Mouse (Mus musculus): ENCODE measurements around the gene Pawr. TPM values are rescaled to one million over a fixed set of nuclear protein-coding genes. Genes with fewer than 3 reads are reported as not detected.

Pawr gene
- 1 to 10 TPM in 1 of 4 experiments, under 1 TPM in 3; 0.46 to 1.3 (median 0.47) TPM for total RNA-seq (2022)

DNA sequence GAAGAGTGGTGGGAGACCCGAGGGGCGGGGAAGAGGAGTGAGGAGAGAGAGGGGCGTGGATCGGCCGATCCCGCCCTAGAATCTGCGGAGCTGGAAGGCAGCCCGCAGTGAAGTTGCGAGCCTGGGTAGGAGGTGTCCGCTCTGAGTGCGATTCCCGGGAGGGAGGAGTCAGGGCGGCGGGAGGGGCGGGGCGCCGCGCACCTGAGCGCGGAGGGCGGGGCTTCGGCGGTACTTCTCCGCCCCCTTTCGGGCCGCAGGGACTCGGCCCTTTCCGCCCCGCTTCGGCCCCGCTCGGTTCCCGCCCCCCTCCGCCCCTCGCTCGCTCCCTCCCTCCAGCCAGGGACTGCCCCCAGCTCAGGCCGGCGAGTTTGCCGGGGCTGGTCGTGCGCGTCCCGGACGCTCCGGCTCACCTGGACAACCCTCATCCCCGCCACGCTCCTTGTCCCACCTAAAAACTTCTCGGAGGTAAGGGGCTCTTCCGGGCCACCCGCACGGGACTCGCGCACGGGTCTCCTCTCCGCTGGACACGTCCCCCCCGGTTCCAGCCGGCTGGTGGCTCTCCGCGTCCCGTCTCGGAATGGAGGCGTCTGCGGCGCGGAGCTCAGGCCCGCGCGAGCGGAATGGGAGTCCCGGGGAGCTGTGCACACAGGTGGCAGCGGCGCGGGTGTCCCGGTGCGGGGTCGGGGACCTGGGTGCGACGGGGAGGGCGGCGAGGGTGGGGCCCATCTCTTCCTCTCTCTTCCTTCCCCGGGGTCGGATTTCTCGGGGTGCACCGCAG is at the start of gene Pawr:
Gene Pawr (plus strand): TSS at position 338 of the 778 bp plus-strand sequence.
- DNase-seq (ENCODE audit: low spot score in 2 of 2), result no peak

DNA sequence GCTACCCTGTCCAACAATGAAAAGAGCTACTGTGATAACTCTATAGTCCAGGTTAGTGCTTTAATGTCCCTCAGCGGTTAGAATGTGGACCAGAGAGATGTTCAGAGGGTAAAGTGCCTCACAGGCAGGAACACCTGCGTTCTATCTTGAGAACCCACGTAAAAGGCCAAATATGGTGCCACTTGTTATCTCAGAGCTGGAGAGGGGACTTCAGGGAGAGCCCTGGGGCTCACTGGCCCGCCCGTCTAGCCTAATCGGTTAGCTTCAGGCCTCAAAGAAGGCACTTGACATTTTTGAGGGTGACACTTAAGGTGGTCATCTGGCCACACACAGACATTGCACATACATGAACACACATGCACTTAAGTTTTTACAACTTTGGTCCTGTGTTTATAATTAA is 49.6 kb upstream of the Pawr start:
- no peak for DNase-seq (ENCODE audit: low spot score in 2 of 2)

DNA sequence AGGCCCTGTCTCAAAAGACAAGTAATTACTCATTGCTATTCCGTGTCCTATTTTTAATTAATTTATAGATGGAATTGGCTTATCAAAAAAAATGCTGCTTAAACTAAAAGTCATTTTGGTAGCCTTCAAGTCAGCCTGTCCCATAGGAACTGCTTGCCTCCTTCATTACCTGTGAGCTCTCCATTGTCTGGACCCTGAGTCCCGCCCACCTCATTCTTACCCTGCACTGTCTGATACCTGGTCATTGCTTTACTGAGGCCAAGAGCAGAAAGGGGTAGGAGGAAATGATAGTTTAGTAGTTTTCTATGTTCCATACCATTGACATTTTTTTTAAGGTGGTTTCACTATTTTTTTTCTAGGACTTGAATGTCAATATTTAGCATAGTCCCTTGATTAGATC is 48.5 kb upstream of the Pawr start:
- DNase-seq (ENCODE audit: low spot score in 2 of 2), result no peak

DNA sequence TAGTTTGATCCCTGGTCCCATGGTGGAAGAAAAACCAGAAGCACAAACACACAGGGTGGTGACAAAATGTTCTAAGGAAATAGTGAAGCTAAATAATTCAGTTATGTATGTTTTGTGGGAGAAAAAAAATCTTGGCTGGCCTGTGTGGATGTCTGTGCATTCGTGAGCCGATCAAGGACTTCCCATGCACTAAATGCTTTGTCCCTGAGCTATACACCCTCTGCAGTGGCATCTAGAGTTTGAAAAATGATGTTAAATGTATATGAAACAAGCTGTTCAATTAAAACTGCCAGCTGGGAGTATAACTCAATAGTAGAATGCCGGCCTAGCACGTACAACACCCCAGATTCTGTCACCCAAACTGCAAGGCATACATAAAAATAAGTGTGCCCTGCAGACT is 48.1 kb upstream of the Pawr start:
- DNase-seq (ENCODE audit: low spot score in 2 of 2), result no peak

DNA sequence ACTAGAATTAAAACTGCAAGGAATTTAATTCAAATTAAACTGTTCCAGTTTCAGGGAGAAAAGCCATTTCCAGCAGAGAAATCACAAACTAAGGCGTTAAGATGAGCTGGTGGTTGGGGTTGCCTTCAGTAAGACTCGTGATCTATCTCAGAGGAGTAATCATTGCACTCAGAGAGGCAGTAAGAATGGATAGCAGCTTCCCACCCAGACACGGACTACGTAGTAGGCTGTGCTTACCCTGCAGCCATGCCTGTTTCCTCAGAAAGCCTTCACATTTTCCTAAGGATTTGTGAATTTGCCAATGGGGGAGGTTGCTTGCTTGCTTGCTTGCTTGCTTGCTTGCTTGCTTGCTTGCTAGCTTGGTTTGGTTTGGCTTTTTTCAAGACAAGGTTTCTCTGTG is 47.5 kb upstream of the Pawr start:
- DNase-seq (ENCODE audit: low spot score in 2 of 2), result no peak

DNA sequence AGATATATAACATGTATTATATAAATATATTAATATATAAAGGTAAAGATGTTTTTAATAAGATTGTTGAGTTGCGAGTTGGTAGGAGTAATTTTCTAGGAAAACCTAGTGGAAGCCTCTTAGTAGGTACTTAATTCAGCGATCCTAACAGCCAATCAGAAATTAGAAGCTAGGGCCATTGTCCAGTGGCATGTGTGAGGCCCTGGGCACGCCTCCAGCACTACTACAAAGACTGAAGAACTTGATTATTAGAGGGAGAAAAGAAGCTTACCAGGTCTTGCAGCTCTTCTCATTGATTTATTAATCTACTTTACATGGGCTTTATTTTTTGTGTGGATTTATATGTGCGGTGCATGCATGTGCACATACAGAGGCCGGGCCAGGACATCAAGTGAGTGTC is 46.9 kb upstream of the Pawr start:
- no peak for DNase-seq (ENCODE audit: low spot score in 2 of 2)

DNA sequence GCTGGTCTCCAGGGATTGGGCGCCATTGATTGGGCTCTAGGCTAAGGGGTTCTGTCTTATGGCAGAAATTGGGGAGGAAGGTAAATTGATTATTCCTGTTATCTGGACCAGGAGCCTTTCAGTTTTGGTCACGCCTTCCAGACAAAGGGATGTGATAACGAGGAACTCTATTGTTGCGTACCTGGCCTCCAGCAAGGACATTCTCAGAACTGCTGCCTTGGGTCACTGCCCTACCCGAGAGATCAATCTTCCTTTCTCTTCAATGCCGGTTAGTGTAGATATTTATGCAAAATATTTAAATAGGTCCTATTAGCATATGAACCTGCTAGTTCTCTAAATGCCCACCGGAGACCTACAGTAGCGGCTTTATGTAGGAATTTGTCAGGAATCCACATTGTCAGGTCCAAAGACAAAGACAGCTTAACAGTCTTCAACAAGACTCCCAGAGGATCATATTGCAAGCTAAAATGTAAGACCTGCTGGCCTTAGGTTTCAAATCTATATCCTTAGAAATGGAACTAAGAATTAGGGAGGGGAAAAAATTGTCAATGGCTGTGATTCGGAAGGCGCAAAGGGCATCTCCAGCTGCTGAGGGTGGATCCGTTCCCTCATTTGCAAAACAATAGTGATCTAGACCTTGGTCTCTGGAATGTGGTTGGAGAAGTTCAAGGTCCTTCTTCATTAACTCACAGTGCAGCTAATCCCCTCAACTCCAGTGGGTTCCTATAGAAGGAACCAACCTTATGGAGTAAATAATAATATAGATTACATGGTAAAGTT is 45.1 kb upstream of the Pawr start:
- DNase-seq (ENCODE audit: low spot score in 2 of 2), result no peak

DNA sequence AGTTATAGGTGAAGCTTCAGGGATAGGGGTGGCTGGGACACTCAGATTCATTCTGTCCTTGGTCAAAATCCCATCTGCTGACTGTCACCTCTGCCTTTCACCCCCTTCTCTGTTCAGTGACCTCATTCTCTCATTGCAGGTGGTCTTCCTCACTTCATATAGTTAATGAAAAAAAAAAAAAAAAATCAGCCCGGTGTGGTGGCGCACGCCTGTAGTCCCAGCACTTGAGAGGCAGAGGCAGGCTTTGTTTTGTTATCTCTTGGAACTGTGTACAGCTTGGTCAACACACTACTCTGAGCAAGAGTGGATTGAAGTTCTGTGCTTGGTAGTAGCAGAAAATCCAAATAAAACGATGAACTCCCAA is 44.5 kb upstream of the Pawr start:
- no peak for DNase-seq (ENCODE audit: low spot score in 2 of 2)

DNA sequence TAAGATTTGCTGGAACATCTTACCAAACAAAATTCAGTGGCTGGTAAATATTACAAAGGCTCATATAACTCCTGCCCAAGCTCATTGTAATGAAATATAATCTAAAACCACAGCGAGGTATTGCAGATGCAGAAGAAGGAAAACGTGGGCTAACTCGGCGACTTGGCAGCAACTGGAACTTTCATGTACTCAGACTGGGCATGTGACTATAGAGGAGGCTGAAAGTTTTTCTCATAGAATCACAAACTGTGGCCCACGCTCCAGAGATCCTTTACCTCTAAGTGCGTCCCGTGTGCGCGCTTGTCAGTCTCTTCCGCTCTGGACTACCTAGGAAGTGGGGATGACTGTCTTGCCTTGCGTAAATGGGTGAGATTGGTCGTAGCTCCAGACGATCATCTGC is 41.9 kb upstream of the Pawr start:
- DNase-seq (ENCODE audit: low spot score in 2 of 2), result no peak

DNA sequence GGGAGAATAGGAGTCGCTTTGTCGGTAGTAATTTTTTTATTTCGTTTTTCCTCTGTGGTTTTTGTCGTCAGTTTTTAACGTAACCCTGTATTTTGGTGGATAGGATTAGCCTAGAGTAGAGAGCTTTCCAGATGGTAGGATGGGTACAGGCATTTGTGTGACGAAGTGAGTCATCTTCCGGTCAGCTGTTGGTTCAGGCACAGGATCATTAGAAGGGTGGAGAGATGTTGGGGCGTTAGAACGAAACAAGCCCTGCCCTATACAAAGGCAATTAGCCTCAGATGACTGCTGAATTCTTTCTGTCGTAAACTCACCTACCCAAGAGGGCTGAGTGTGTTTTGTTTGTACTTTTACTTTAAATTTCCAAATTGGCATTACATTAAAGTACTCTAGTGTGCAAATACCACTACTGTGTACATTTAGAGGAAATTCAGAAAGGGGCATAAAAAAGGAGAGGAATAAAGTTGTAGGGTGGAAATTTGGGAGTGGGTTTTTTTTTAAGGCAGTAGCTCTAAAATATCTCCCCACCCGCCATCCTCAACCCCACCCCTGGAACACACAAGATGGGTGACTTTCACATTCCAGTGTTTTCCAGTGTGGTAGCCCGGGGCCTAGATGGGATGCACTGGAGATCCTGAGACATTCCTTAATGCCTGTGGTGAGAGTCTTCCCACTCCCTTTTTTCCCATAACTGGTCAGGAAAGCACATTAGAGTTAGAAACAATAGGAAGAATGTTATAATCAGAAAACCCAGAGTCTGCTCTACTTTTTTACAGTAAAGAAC is 40.0 kb upstream of the Pawr start:
- DNase-seq (ENCODE audit: low spot score in 2 of 2), result no peak

DNA sequence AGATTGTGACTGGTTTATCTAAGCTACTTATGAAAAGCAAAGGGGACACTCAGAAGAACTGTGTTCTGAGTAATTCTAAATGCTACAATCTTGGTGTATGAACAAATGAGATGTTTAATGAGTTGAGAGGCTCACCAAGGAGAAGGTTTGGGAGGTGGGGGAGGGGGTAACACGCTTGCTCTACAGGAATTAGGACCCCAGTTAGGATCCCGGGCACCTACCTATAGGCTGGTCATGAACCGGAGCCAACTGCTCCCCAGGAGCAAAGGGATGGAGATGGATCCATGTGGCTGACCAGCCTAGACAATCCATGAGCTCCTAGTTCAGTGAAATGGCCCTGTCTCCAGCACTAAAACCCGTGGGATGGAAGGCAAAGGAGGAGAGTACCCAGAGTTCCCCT is 39.3 kb upstream of the Pawr start:
- DNase-seq (ENCODE audit: low spot score in 2 of 2), result no peak

DNA sequence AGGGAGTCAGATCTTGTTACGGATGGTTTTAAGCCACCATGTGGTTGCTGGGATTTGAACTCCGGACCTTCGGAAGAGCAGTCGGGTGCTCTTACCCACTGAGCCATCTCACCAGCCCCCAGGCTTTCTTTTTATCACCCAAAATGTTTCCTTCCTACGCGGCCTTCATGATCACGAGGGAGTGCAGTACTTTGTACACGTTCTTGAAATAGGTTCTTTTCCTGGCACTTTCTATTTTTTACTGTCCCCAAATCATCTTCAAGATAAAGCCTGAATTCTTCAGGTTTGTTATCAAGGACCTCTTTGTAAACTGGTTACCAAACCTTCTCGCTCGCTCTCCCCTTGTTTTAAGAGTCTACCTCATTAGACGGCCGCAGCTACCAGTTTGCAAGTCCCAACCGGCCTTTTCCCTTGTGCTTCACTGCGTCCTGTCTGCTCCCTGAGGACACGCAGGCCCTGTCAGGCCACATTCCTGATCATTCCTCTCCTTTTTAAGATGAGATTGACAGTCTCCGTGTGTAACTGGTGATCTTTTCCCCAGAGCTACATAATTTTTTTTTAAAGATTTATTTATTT is 38.2 kb upstream of the Pawr start:
- DNase-seq (ENCODE audit: low spot score in 2 of 2), result no peak

DNA sequence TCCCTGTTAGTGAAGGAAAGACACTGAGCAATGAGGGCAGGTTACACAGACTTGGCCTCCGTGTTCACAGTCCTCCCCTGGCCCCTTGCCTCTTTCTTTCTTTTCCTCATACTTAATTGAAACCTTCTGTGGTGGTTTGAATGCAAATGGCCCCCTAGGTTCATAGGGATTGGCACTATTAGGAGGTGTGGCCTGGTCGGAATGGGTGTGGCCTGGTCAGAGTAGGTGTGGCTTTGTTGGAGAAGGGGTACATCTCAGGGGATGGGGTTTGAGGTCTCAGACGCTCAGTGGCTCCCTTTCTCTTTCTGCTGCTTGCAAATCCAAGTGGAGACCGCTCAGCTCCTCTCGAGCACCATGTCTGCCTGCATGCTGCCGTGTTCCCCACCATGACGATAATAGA is 37.2 kb upstream of the Pawr start:
- no peak for DNase-seq (ENCODE audit: low spot score in 2 of 2)

DNA sequence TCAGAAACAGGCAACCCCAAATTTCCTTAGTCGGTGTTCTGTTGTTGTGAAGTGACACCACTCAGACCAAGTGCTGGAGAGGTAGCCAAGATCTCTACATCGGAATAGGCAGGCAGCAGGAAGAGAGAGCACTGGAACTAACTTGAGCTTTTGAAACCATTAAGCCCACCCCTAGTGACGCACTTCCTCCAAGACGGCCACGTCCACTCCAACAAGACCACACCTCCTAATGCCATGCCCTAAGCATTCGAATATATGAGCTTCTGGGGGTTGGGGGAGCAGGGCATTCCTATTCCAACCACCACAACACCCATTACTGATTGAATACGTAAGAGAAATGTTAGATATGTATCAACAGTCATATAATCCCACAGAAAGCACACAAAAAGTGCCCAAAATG is 35.5 kb upstream of the Pawr start:
- no peak for DNase-seq (ENCODE audit: low spot score in 2 of 2)

DNA sequence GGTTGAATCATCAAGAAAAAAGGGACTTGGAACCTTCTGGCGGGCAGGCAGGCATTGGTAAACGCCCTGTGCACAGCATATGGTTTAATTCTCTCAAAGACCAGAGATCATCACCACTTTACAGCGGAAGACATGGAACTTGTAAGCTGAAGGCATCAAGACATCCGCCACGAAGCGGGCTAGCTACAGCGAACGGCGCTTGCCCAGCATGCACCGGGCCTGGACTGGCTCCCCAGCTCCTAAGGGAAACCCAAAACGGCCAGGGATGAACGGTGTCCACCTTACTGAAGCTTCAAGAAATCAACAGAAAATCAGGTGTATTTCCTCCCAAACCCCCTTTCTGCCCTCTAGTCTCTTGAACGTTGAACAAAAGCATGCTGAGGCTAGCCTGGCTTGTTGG is 33.7 kb upstream of the Pawr start:
- no peak for DNase-seq (ENCODE audit: low spot score in 2 of 2)

DNA sequence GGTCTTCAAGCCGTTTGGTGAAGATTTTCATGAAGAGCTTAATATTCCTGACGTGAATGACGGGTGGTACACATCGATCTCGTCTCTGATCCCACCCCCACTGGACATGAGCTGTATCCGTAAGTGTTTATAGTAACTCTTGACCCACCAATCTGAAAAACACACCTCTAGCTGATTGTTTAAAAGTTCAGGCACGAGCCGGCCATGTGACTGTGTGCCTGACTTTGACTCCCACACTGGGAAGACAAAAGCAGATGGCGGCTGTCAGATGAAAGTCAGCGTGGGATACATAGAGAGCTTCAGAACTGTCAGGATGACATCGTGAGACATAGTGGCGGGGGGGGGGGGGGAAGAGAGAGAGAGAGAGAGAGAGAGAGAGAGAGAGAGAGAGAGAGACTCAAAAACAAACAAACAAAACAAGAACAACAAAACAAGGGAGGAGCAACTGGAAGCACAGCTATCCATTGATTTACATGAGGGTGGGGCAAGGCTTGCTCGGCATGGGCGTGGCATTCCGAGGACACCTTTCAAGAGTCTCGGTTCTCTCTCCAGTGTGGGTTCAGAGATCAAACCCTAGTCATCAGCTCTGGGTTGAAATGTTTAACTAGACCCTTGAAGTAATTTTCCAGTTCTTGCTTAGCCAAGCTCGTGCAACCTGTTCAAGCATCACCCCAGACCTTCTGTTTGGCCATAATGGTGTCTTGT is 32.9 kb upstream of the Pawr start:
- no peak for DNase-seq (ENCODE audit: low spot score in 2 of 2)

DNA sequence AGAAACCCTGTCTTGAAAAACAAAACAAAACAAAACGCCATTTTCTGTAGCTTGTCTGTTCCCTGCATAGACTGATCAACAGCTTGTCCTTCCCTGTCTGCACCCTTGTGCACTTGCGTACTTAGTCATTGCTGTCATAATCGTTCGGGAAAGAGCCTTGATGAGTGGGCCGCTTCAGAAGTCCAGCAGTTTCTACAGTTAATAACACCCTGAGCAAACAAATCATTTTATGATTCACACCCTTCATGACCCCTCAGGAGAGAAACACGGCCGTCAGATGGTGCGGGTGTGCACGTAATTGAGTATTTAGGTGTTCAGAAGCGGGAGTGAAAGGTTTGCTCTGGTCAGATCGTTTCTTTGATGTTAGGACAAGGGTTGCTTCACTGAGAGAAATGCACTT is 32.1 kb upstream of the Pawr start:
- no peak for DNase-seq (ENCODE audit: low spot score in 2 of 2)

DNA sequence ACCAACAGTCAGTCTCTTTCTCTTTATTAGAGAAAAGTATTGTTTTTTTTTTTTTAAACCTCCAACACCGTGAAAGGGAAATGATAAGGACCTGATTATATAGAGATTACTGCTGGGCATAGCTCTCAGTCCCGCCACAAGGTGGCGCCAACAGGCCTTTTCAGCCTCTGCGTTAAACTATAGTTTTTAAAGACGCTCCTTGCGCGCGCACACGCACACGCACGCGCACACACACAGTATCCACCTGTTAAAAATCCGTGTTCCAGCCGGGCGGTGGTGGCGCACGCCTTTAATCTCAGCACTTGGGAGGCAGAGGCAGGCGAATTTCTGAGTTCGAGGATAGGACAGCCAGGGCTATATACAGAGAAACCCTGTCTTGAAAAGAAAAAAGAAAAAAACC is 31.1 kb upstream of the Pawr start:
- peak; percentile 46 to 58 for DNase-seq (ENCODE audit: low spot score in 2 of 2)

DNA sequence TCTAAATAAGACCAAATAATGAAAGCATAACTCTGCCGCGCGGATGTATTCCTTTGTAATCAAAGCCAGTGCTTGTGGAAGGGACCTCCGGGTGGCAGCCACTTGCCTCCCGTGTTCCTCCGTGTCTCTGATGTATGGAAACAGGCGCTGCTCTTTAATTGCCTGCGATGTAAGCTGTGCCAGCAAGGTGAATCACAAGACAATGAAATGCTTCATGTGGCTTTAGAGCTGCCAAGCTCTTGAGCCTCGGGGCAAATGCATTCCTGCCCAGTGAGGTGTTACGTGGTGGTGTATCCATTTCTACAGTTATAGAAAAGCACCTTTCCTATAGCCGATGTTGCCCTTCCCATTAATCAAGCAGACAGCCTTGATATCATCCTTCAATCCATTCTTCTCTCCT is 24.1 kb upstream of the Pawr start:
- no peak for DNase-seq (ENCODE audit: low spot score in 2 of 2)

DNA sequence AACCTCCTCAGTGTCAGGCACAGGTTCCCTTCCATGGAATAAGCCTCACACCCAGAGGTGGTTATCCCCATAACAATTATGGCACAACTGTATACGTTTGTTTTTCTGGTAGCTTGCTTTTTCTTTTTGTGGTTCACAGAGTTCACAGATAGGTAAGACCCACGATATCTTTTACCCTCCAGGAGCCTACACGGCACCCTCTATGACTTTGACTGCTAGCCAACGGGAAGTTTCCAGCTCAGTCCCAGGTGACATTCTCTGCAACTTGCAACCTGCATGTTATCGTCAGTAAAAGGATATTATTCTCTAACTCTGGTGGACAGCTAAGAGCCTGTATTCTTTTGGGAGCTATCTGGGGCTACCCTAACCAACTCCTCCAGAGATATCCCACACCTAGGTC is 21.7 kb upstream of the Pawr start:
- DNase-seq (ENCODE audit: low spot score in 2 of 2), result no peak

DNA sequence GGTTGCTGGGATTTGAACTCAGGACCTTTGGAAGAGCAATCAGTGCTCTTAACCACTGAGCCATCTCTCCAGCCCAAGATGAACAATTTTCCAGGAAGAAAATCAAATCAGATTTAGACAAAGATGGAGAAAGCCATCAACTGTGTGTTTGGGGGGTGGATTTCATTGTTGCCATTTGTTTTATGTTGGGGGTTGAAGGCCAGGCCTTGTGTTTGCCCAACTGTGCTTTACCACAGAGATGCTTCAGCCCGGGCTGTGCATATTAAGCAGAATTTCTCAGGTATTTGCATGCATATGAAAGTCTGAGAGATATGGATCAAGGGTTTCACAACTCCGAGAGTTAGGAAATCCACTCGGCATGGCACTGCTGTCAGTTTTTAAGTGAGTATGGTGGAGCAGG is 20.5 kb upstream of the Pawr start:
- DNase-seq (ENCODE audit: low spot score in 2 of 2), result no peak

Measured in gastrocnemius, adult 8-10 months (tissue).